Mouse (Mus musculus) thymus, adult 2 months (tissue): Measurements from ENCODE around the gene Gm47791.

Source experiments
- CTCF ChIP-seq: fragments of 200-500 bp; IDR thresholded peaks from 2 replicates; pipeline ENCODE4 v1.5.1; 2012; ENCODE audit warnings: mild to moderate bottlenecking, control low read depth, low read length, moderate library complexity, borderline replicate concordance; ENCODE audit not compliant: control insufficient read depth, poor library complexity, insufficient read depth; ENCODE audit errors: extremely low read depth
- POLR2A ChIP-seq: fragments of 200-500 bp; IDR thresholded peaks from 2 replicates; pipeline ENCODE4 v1.6.1; 2012; ENCODE audit warnings: mild to moderate bottlenecking, low read length, control low read depth, moderate library complexity; ENCODE audit not compliant: control insufficient read depth, poor library complexity, insufficient read depth; ENCODE audit errors: extremely low read depth

DNA sequence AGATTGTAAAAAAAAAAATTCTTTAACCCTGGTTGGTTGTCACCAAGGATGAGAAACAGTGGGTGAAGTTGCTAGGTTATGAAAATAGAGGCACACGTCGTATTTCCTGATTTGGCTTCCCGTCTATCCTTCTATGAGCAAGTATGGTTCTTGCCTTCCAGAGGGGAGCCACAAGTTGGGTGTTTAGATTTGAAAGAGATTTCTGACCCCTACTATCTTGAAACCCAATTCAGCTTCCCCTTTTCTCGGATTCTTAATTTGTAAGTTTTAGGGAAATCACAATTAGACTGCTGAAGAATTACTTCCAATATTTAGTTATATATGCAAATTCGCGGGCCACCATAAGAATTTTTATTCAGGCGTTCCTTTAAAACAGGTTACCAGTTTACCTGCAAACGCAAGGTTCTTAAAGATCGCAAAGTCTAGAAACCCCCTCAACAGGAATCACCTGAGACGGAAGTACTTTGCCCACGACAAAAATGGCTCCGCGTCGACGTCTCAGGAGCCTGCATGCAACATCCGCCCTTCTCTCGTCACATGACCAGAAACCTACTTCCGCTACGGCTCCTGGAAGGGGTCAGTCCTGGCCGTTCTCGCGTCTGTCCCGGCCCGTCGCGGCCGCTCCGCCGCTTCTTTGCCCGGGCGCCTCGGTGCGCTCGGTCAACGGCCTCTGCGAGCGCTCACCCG lies 46.6 kb downstream of the Gm47791 start, which contains the start of gene Mff:
- TF ChIP-seq POLR2A (peak; percentile 52; the same call in 1 of the 2 replicates), CTCF (no peak)
